Mouse (Mus musculus) liver, embryonic 14.5 days (tissue): ENCODE measurements at regions not wholly inside any gene's neighbourhood (a gene's known extent, or its start where the extent isn't known, plus 50 kb on each side); places are given as distances from the start of the nearest gene placed in this dataset.

Experiments used
- ATAC-seq: fragments of 200-750 bp; cut with Nextera tagmentation; 2 replicates; pipeline ENCODE4 v1.8.0; 2017; ENCODE audit warnings: moderate number of reproducible peaks, mild to moderate bottlenecking, moderate library complexity; ENCODE audit not compliant: insufficient read depth
- DNase-seq, 3 experiments: peaks; one replicate each; pipeline ENCODE4 v3.0.0-alpha.2; 2012 to 2013; ENCODE audit warnings: low read depth in 3 of 3, low spot score in 3 of 3
- H3K27ac ChIP-seq: fragments of 300-500 bp; sonication (generic); 2 replicates; pipeline ENCODE4 v1.5.1; 2014; ENCODE audit warnings: moderate library complexity, mild to moderate bottlenecking, control low read depth, inconsistent platforms
- H3K27me3 ChIP-seq: fragments of 300-500 bp; sonication (generic); 2 replicates; pipeline ENCODE4 v1.6.1; 2014; ENCODE audit warnings: mild to moderate bottlenecking, low read length, moderate library complexity; ENCODE audit not compliant: control insufficient read depth, insufficient read depth
- H3K36me3 ChIP-seq: fragments of 300-500 bp; sonication (generic); replicated peaks from 2 replicates; pipeline ENCODE4 v1.6.1; 2014; ENCODE audit warnings: low read depth; ENCODE audit not compliant: control insufficient read depth, insufficient read depth
- H3K4me1 ChIP-seq, 2 experiments: fragments of 200-500 bp in 1 of 2; fragments of 300-500 bp in 1 of 2; sonication (generic) in 1 of 2; replicated peaks; 2 replicates each; pipeline ENCODE4 v1.6.1; 2012 to 2014; ENCODE audit warnings: antibody characterized with exemption in 1 of 2, inconsistent platforms in 1 of 2, low read length in 1 of 2; ENCODE audit not compliant: control insufficient read depth in 2 of 2, insufficient read depth in 2 of 2
- H3K4me2 ChIP-seq: fragments of 300-500 bp; sonication (generic); 2 replicates; pipeline ENCODE4 v1.6.1; 2014; ENCODE audit warnings: low read depth, mild to moderate bottlenecking, control low read depth, moderate library complexity
- H3K4me3 ChIP-seq, 2 experiments: fragments of 200-500 bp in 1 of 2; fragments of 300-500 bp in 1 of 2; sonication (generic) in 1 of 2; 2 replicates each; pipeline ENCODE4 v1.5.1; 2012 to 2014; ENCODE audit warnings: low read depth in 2 of 2, low read length in 2 of 2, mild to moderate bottlenecking in 2 of 2, control low read depth in 1 of 2, inconsistent platforms in 1 of 2, moderate library complexity in 1 of 2; ENCODE audit not compliant: insufficient read depth in 1 of 2
- H3K9ac ChIP-seq: fragments of 300-500 bp; sonication (generic); replicated peaks from 2 replicates; pipeline ENCODE4 v1.6.1; 2014; ENCODE audit warnings: mild to moderate bottlenecking, control low read depth, moderate library complexity
- H3K9me3 ChIP-seq: fragments of 300-500 bp; sonication (generic); 2 replicates; pipeline ENCODE4 v1.6.1; 2016; ENCODE audit warnings: low read length, mixed read lengths; ENCODE audit not compliant: control insufficient read depth
- CTCF ChIP-seq: IDR thresholded peaks from 2 replicates; pipeline ENCODE4 v1.5.1; 2016; ENCODE audit warnings: antibody characterized with exemption, low read depth, control low read depth
- EP300 ChIP-seq: IDR thresholded peaks from 2 replicates; pipeline ENCODE4 v1.6.1; 2016; ENCODE audit warnings: antibody characterized with exemption, low read depth
- WGBS: fragments of 180-500 bp; shearing (Covaris S2); extraction: QIAGEN DNeasy Blood & Tissue Kit; methylation state at CpG from one replicate; pipeline ENCODE4 v1.1.7; 2014; ENCODE audit not compliant: insufficient replicate concordance; 5-methylcytosine and 5-hydroxymethylcytosine counted together

- DNase-seq = no peak
- WGBS = 50% methylated on average over 4 of the region's 4 CpGs
- no peaks in the 10 kb centered on the region for H3K36me3 ChIP-seq
These were observed 141.2 kb downstream of the Edem1 start for GRCm38 (mm10) chr6:108969477-108970176.

GRCm38 (mm10) chr6:108971415-108972089, 143.1 kb downstream of the Edem1 start:
- no peak for ATAC-seq
- no peak overlapping the region for H3K9ac ChIP-seq
- no peak for DNase-seq
- H3K27ac ChIP-seq = no peak overlapping the region
- no peaks in the 10 kb centered on the region for H3K4me1 ChIP-seq
- H3K27me3 ChIP-seq = no peaks in the 10 kb centered on the region
- TF ChIP-seq CTCF (no peak), EP300 (no peak)
- H3K4me3 ChIP-seq = no peak overlapping the region
- no peak overlapping the region for H3K4me2 ChIP-seq
- 44% methylated on average over 4 of the region's 4 CpGs for WGBS
- no peaks in the 10 kb centered on the region for H3K9me3 ChIP-seq
- no peaks in the 10 kb centered on the region for H3K36me3 ChIP-seq

More at GRCm38 (mm10) chr6:108969477-108970176, 141.2 kb downstream of the Edem1 start:
- Histone ChIP-seq H3K4me1 (no peaks in the 10 kb centered on the region), H3K4me2 (no peak overlapping the region), H3K9ac (no peak overlapping the region), H3K9me3 (no peaks in the 10 kb centered on the region), H3K27ac (no peak overlapping the region), H3K4me3 (no peak overlapping the region), H3K27me3 (no peaks in the 10 kb centered on the region)
- ATAC-seq = no peak
- TF ChIP-seq EP300 (no peak), CTCF (no peak)

- H3K4me2 ChIP-seq = no peak overlapping the region
- no peaks in the 10 kb centered on the region for H3K36me3 ChIP-seq
- no peak overlapping the region for H3K9ac ChIP-seq
- ATAC-seq = no peak
- no peak overlapping the region for H3K4me3 ChIP-seq
- H3K9me3 ChIP-seq = no peaks in the 10 kb centered on the region
- no peak for DNase-seq
- no peaks in the 10 kb centered on the region for H3K4me1 ChIP-seq
- WGBS = 45% methylated on average over 2 of the region's 2 CpGs
- TF ChIP-seq EP300 = no peak
- TF ChIP-seq CTCF = no peak
- no peak overlapping the region for H3K27ac ChIP-seq
- H3K27me3 ChIP-seq = no peaks in the 10 kb centered on the region
These were observed 145.3 kb downstream of the Edem1 start for GRCm38 (mm10) chr6:108973701-108974100.

GRCm38 (mm10) chr6:108989506-108989905, 161.1 kb downstream of the Edem1 start:
- Histone ChIP-seq H3K4me2 (no peak overlapping the region), H3K4me3 (no peak overlapping the region), H3K27ac (no peak overlapping the region), H3K9ac (no peak overlapping the region), H3K4me1 (no peaks in the 10 kb centered on the region), H3K36me3 (no peaks in the 10 kb centered on the region), H3K27me3 (no peaks in the 10 kb centered on the region), H3K9me3 (no peaks in the 10 kb centered on the region)
- no peak for ATAC-seq
- no peak for DNase-seq
- TF ChIP-seq CTCF = no peak
- TF ChIP-seq EP300 = no peak
- WGBS = 57% methylated on average over 4 of the region's 4 CpGs

GRCm38 (mm10) chr6:108993743-108994142, 165.3 kb downstream of the Edem1 start:
- Histone ChIP-seq H3K27ac (no peak overlapping the region), H3K27me3 (no peaks in the 10 kb centered on the region), H3K36me3 (no peaks in the 10 kb centered on the region), H3K9ac (no peak overlapping the region), H3K4me2 (no peak overlapping the region), H3K9me3 (no peaks in the 10 kb centered on the region), H3K4me1 (no peaks in the 10 kb centered on the region), H3K4me3 (no peak overlapping the region)
- TF ChIP-seq CTCF = no peak
- TF ChIP-seq EP300 = no peak
- ATAC-seq = no peak
- 28% methylated on average over 3 of the region's 3 CpGs for WGBS
- no peak for DNase-seq
